Mouse (Mus musculus) thymus, adult 18-20 months (tissue): ENCODE measurements around the gene Traf5.
A peak's percentile ranks its signal among the peaks of the same experiment; 100 is the strongest.

Experiments used
- DNase-seq, 2 experiments: peaks; one replicate each; pipeline ENCODE4 v3.0.0; 2022; ENCODE audit warnings: mixed read lengths in 2 of 2

The Traf5 gene

GRCm38 (mm10) chr1:192090689-192091567 lies 1.4 kb downstream of the Traf5 start:
- no peak for DNase-seq

GRCm38 (mm10) chr1:192090281-192090680 lies 2.1 kb downstream of the Traf5 start:
- no peak for DNase-seq

- DNase-seq, result no peak
These were observed 2.9 kb downstream of the Traf5 start for GRCm38 (mm10) chr1:192089208-192090166.

- DNase-seq, result no peak
These were observed 4.3 kb downstream of the Traf5 start for GRCm38 (mm10) chr1:192088011-192088410.

- DNase-seq, result no peak
These were observed 5.3 kb downstream of the Traf5 start for GRCm38 (mm10) chr1:192087098-192087497.

- DNase-seq, result peak in 1 of 2 experiments; percentile 48
These were observed 5.9 kb downstream of the Traf5 start for GRCm38 (mm10) chr1:192086279-192087037.

GRCm38 (mm10) chr1:192085218-192085617 lies 7.1 kb downstream of the Traf5 start:
- DNase-seq, result no peak

GRCm38 (mm10) chr1:192082646-192083045 lies 9.7 kb downstream of the Traf5 start:
- no peak for DNase-seq

- DNase-seq, result no peak
These were observed 11.2 kb downstream of the Traf5 start for GRCm38 (mm10) chr1:192081129-192081528.

GRCm38 (mm10) chr1:192079121-192079520 lies 13.2 kb downstream of the Traf5 start:
- no peak for DNase-seq

GRCm38 (mm10) chr1:192078406-192078805 lies 14.0 kb downstream of the Traf5 start:
- DNase-seq, result peak in 1 of 2 experiments; percentile 44

- no peak for DNase-seq
These were observed 15.4 kb downstream of the Traf5 start for GRCm38 (mm10) chr1:192076796-192077535.

GRCm38 (mm10) chr1:192076101-192076500 lies 16.3 kb downstream of the Traf5 start:
- DNase-seq, result no peak

- no peak for DNase-seq
These were observed 17.5 kb downstream of the Traf5 start for GRCm38 (mm10) chr1:192074824-192075223.

GRCm38 (mm10) chr1:192072426-192072825 lies 19.9 kb downstream of the Traf5 start:
- no peak for DNase-seq

GRCm38 (mm10) chr1:192070618-192071051 lies 21.7 kb downstream of the Traf5 start:
- DNase-seq, result no peak

- no peak for DNase-seq
These were observed 22.3 kb downstream of the Traf5 start for GRCm38 (mm10) chr1:192069971-192070591.

GRCm38 (mm10) chr1:192068188-192068587 lies 24.2 kb downstream of the Traf5 start:
- no peak for DNase-seq

GRCm38 (mm10) chr1:192066956-192067355 lies 25.4 kb downstream of the Traf5 start:
- DNase-seq, result no peak

GRCm38 (mm10) chr1:192063209-192063946 lies 29.0 kb downstream of the Traf5 start:
- no peak for DNase-seq

GRCm38 (mm10) chr1:192062682-192063081 lies 29.7 kb downstream of the Traf5 start:
- DNase-seq, result no peak
